Mouse (Mus musculus) hindbrain, embryonic 11.5 days (tissue): Measurements from ENCODE around the gene Ddr2. TPM values are rescaled to one million over a fixed set of nuclear protein-coding genes. Genes with fewer than 3 reads are reported as not detected.
"Not testable (repeated sequence)": the region's sequence is repeated elsewhere in the genome, so short reads cannot be mapped to it uniquely, and the experiment has no call there.

Source experiments
- ATAC-seq: fragments of 200-750 bp; cut with Nextera tagmentation; 2 replicates; pipeline ENCODE4 v1.8.0; 2017; ENCODE audit warnings: mild to moderate bottlenecking, moderate TSS enrichment, moderate library complexity; ENCODE audit not compliant: low FRiP score
- DNase-seq: peaks from one replicate; pipeline ENCODE4 v3.0.0-alpha.2; 2015; ENCODE audit warnings: low spot score
- H3K27ac ChIP-seq: fragments of 300-500 bp; sonication (generic); 2 replicates; pipeline ENCODE4 v1.5.1; 2014; ENCODE audit warnings: mild to moderate bottlenecking, low read depth, low read length
- H3K27me3 ChIP-seq: fragments of 300-500 bp; sonication (generic); 2 replicates; pipeline ENCODE4 v1.6.1; 2014; ENCODE audit warnings: mild to moderate bottlenecking, low read length, moderate library complexity, mixed read lengths; ENCODE audit not compliant: control insufficient read depth, insufficient read depth
- H3K36me3 ChIP-seq: fragments of 300-500 bp; sonication (generic); 2 replicates; pipeline ENCODE4 v1.6.1; 2014; ENCODE audit warnings: mild to moderate bottlenecking, low read length, moderate library complexity, mixed read lengths; ENCODE audit not compliant: control insufficient read depth, insufficient read depth
- H3K4me1 ChIP-seq: fragments of 300-500 bp; sonication (generic); replicated peaks from 2 replicates; pipeline ENCODE4 v1.6.1; 2014; ENCODE audit warnings: low read length, mixed read lengths; ENCODE audit not compliant: control insufficient read depth, insufficient read depth
- H3K4me2 ChIP-seq: fragments of 300-500 bp; sonication (generic); replicated peaks from 2 replicates; pipeline ENCODE4 v1.6.1; 2014; ENCODE audit warnings: mild to moderate bottlenecking, low read depth, low read length
- H3K4me3 ChIP-seq: fragments of 300-500 bp; sonication (generic); 2 replicates; pipeline ENCODE4 v1.5.1; 2014; ENCODE audit warnings: low read depth, low read length
- H3K9ac ChIP-seq: fragments of 300-500 bp; sonication (generic); 2 replicates; pipeline ENCODE4 v1.6.1; 2014; ENCODE audit warnings: low read depth, low read length
- H3K9me3 ChIP-seq: fragments of 300-500 bp; sonication (generic); 2 replicates; pipeline ENCODE4 v1.6.1; 2016; ENCODE audit warnings: low read length; ENCODE audit not compliant: control insufficient read depth
- WGBS: fragments of 180-500 bp; shearing (Covaris S2); extraction: QIAGEN DNeasy Blood & Tissue Kit; methylation state at CpG from one replicate; pipeline ENCODE4 v1.1.7; 2014; 5-methylcytosine and 5-hydroxymethylcytosine counted together
- polyA plus RNA-seq: library from polyadenylated mRNA; unstranded; fragments of >200 nt; fragmentation: Nextera tagmentation; extraction: Ambion mirVana; gene quantifications from 2 replicates; pipeline ENCODE4 v1.2.1, GENCODE M21; 2014

The Ddr2 gene
- polyA plus RNA-seq, 1 experiment from 2014 or later = 32.0 TPM

DNA sequence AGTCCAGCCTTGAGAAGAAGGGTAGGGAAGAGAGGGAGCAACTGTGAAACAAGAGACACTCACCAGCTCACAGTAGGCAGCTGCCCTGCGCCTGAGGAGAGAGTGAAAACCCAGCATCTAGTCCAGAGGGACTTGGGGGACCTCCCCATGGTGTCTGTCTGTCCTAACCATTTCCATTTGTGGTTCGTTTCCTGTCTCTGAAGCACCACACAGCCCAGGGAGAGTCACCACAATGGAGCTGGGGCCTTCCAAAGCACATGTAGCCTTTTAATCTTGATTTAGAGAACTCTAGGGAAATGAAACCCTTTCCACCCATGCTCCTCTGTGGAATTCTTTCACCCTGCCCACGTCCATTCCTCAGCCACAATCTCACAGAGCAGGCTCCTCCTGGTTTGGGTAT is 105.3 kb downstream of the Ddr2 start:
- ATAC-seq = no peak
- 77% methylated on average over 3 of the region's 3 CpGs for WGBS

DNA sequence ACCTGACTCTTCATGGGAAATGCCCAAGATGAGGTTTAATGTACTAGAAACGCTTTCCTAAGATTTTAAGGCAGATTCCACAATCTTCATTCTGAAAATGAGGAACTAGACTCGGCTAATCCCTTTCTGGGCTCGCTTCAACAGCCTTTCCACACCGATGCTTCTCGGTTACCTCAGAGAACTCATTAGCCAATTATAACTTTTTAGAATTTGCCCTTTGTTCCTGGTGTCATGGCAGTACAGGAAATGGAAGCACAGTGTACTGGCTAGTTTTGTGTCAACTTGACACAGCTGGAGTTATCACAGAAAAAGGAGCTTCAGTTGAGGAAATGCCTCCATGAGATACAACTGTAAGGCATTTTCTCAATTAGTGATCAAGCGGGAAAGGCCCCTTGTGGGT is 116.7 kb downstream of the Ddr2 start:
- not testable (repeated sequence) for H3K4me3 ChIP-seq, H3K4me1 ChIP-seq, ATAC-seq, H3K36me3 ChIP-seq, H3K27me3 ChIP-seq, H3K9ac ChIP-seq, H3K27ac ChIP-seq, H3K4me2 ChIP-seq, DNase-seq, H3K9me3 ChIP-seq
- 93% methylated on average over 6 of the region's 6 CpGs for WGBS

More for the DNA sequence above, 105.3 kb downstream of the Ddr2 start:
- Histone ChIP-seq H3K9me3 (no peaks in the 10 kb centered on the region), H3K9ac (no peak overlapping the region), H3K27ac (no peak overlapping the region), H3K4me2 (no peak overlapping the region), H3K4me3 (no peak overlapping the region), H3K4me1 (no peaks in the 10 kb centered on the region), H3K27me3 (no peaks in the 10 kb centered on the region), H3K36me3 (no peaks in the 10 kb centered on the region)
- DNase-seq = no peak

GRCm38 (mm10) chr1:169986166-169986565 is 124.4 kb downstream of the Ddr2 start:
- Histone ChIP-seq H3K27ac (no peak overlapping the region), H3K4me2 (no peak overlapping the region), H3K4me3 (no peak overlapping the region), H3K27me3 (no peaks in the 10 kb centered on the region), H3K9me3 (no peaks in the 10 kb centered on the region), H3K4me1 (no peaks in the 10 kb centered on the region), H3K36me3 (no peaks in the 10 kb centered on the region), H3K9ac (no peak overlapping the region)
- ATAC-seq (no peak), DNase-seq (no peak)
- WGBS = 63% methylated on average over 1 of the region's 1 CpGs

GRCm38 (mm10) chr1:169977621-169978020 is 132.9 kb downstream of the Ddr2 start:
- Histone ChIP-seq H3K4me2 (no peak overlapping the region), H3K9ac (no peak overlapping the region), H3K27me3 (no peaks in the 10 kb centered on the region), H3K4me3 (no peak overlapping the region), H3K9me3 (no peaks in the 10 kb centered on the region), H3K4me1 (no peaks in the 10 kb centered on the region), H3K36me3 (no peaks in the 10 kb centered on the region), H3K27ac (no peak overlapping the region)
- ATAC-seq = no peak
- 90% methylated on average over 4 of the region's 4 CpGs for WGBS
- DNase-seq = no peak

DNA sequence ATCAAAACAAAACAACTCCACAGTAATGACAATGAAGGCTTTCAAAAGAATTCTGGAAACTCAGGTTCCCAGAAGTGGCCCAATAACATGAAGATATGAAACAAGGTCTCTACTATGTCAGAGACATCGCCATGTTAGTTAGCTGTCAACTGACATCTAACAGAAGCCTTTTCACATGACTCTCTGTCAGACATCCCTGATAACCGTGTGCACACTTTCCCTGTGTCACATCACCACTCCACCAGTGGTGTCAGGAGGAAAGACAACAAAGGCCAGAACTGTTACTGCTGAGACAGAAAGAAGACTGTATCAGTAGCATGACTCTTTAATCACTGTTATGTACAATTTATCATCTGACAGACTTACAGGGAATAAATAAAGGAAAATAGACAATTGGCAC is 138.6 kb downstream of the Ddr2 start:
- Histone ChIP-seq H3K4me1 (0 out of 2 replicates have a peak, but pooled peaks cover 3% of the 10 kb centered on the region), H3K4me3 (no peak overlapping the region), H3K27me3 (no peaks in the 10 kb centered on the region), H3K4me2 (no peak overlapping the region), H3K9ac (no peak overlapping the region), H3K9me3 (no peaks in the 10 kb centered on the region), H3K36me3 (no peaks in the 10 kb centered on the region), H3K27ac (no peak overlapping the region)
- 90% methylated on average over 2 of the region's 2 CpGs for WGBS
- DNase-seq (no peak), ATAC-seq (no peak)

DNA sequence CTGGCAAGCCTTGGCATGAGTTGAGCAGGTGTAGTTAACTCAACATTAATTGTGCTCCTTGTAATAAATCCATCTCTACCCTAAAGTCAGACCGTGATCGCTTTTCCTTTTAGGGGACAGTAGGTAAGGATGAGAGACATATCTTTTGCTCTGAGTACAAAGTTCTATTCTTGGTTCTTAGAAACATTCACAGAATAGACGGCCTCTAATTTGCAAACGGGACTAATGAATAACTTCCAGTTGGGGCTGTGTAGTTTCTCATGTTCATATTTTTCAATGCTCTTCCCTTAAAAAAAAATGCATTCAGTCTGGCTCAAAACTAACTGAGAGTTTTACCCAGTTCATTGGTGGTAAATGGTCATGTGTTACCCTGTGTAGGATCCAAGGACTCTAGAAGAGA is 139.6 kb downstream of the Ddr2 start:
- DNase-seq (no peak), ATAC-seq (no peak)
- Histone ChIP-seq H3K27me3 (no peaks in the 10 kb centered on the region), H3K9me3 (no peaks in the 10 kb centered on the region), H3K9ac (no peak overlapping the region), H3K4me3 (no peak overlapping the region), H3K4me1 (0 out of 2 replicates have a peak, but pooled peaks cover 3% of the 10 kb centered on the region), H3K36me3 (no peaks in the 10 kb centered on the region), H3K27ac (no peak overlapping the region), H3K4me2 (no peak overlapping the region)
- 93% methylated on average over 4 of the region's 4 CpGs for WGBS

DNA sequence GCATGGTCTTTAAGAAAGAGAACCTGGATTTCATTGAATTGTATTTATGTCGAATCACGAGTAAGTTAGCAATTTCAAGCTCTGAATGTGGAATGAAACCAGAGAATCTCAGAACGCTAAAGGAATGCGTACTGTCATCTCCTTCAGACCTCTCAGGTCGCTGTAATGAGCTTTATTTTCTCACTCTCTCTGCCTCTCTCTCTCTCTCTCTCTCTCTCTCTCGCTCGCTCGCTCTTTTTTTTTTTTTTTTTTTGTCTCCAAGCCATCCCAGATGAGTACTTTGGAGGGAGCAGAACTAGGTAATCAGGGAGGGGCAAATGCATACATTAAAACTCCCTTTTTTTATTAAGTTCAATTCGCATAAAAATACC is 141.1 kb downstream of the Ddr2 start:
- WGBS = 3% methylated on average over 8 of the region's 9 CpGs
- no peak for DNase-seq
- no peaks in the 10 kb centered on the region for H3K36me3 ChIP-seq
- H3K9ac ChIP-seq = peak overlapping the region; percentile 54
- H3K4me3 ChIP-seq = peak overlapping the region; percentile 64
- 0 out of 2 replicates have a peak, but pooled peaks cover 3% of the 10 kb centered on the region for H3K4me1 ChIP-seq
- peak; percentile 71 for ATAC-seq
- H3K9me3 ChIP-seq = no peaks in the 10 kb centered on the region
- no peaks in the 10 kb centered on the region for H3K27me3 ChIP-seq
- peak overlapping the region; percentile 28 for H3K4me2 ChIP-seq
- H3K27ac ChIP-seq = peak overlapping the region; percentile 43

DNA sequence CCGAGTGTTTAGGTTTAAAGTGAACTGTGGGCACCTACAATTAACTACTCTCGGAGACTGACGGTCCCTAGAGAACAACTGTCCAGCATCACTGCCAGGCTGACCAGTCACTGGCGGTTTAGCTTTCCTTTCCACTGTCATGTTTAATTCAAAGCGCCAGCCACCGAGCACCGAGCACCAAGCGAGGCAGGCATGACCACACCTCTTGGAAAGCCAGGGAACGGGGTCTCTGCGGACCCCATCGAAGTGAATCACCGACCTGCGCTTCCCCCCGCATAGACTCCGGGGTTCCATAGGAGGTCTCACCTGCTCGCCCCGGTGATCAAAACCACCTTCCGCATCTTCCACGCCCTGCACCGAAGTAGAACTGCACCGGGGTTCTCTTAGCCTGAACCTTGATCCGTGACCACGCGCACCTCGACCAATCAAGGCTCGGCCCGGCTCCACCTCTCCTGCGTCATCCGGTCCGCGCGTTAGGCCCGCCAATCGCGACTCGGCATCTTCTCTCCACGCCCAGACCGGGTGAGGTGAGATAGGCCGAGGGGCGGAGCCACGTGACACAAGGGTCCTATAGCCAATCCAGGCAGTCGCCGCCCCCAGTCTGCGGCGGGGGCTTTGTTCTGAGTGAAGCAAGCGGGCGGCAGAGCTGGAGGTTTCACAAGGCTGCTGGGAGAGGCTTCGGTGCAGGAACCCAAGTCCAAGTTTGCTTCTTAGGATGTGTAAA is 141.6 kb downstream of the Ddr2 start, which contains the start of gene Hsd17b7:
Gene Hsd17b7 (minus strand): TSS at position 450 of the 724 bp plus-strand sequence.
- ATAC-seq (peak; percentile 100), DNase-seq (peak; percentile 99)
- no peaks in the 10 kb centered on the region for H3K27me3 ChIP-seq
- peak within 1 kb of the TSS; percentile 43 for H3K27ac ChIP-seq
- peak within 1 kb of the TSS; percentile 64 for H3K4me3 ChIP-seq
- peak within 1 kb of the TSS; percentile 80 for H3K4me2 ChIP-seq
- H3K9me3 ChIP-seq = no peaks in the 10 kb centered on the region
- H3K4me1 ChIP-seq = 0 out of 2 replicates have a peak, but pooled peaks cover 3% of the 10 kb centered on the region
- WGBS = 1% methylated on average over 48 of the region's 48 CpGs
- no peaks in the 10 kb centered on the region for H3K36me3 ChIP-seq
- peak within 1 kb of the TSS; percentile 62 for H3K9ac ChIP-seq

- 95% methylated on average over 10 of the region's 10 CpGs for WGBS
- Histone ChIP-seq H3K4me3 (no peak overlapping the region), H3K9me3 (no peaks in the 10 kb centered on the region), H3K4me2 (no peak overlapping the region), H3K4me1 (no peaks in the 10 kb centered on the region), H3K27me3 (no peaks in the 10 kb centered on the region), H3K27ac (no peak overlapping the region), H3K36me3 (peaks cover 11% of the 10 kb centered on the region), H3K9ac (no peak overlapping the region)
- DNase-seq = no peak
- no peak for ATAC-seq
Measured at GRCm38 (mm10) chr1:169953106-169953505, 157.5 kb downstream of the Ddr2 start.
